Mouse (Mus musculus) kidney, postnatal 0 days (tissue): ENCODE measurements around the gene D430041D05Rik. TPM values are rescaled to one million over a fixed set of nuclear protein-coding genes. Genes with fewer than 3 reads are reported as not detected.

ENCODE experiments used
- ATAC-seq: fragments of 200-750 bp; cut with Nextera tagmentation; replicated peaks from 2 replicates; pipeline ENCODE4 v1.8.0; 2017; ENCODE audit warnings: low read depth, moderate number of reproducible peaks, moderate TSS enrichment, moderate library complexity; ENCODE audit not compliant: low FRiP score
- DNase-seq: peaks from one replicate; pipeline ENCODE4 v3.0.0-alpha.2; 2016; ENCODE audit warnings: low spot score
- H3K27ac ChIP-seq: fragments of 300-500 bp; sonication (generic); 2 replicates; pipeline ENCODE4 v1.5.1; 2014; ENCODE audit warnings: mild to moderate bottlenecking
- H3K27me3 ChIP-seq: fragments of 300-500 bp; sonication (generic); 2 replicates; pipeline ENCODE4 v1.6.1; 2014; ENCODE audit warnings: low read length, mixed read lengths; ENCODE audit not compliant: insufficient read depth
- H3K36me3 ChIP-seq: fragments of 300-500 bp; sonication (generic); 2 replicates; pipeline ENCODE4 v1.6.1; 2014; ENCODE audit warnings: low read length, mixed read lengths; ENCODE audit not compliant: insufficient read depth
- H3K4me1 ChIP-seq: fragments of 300-500 bp; sonication (generic); replicated peaks from 2 replicates; pipeline ENCODE4 v1.6.1; 2014; ENCODE audit warnings: antibody characterized with exemption, low read length, mixed read lengths; ENCODE audit not compliant: insufficient read depth
- H3K4me2 ChIP-seq: fragments of 300-500 bp; sonication (generic); 2 replicates; pipeline ENCODE4 v1.6.1; 2014; ENCODE audit warnings: mild to moderate bottlenecking, low read length, moderate library complexity, mixed read lengths
- H3K4me3 ChIP-seq: fragments of 300-500 bp; sonication (generic); replicated peaks from 2 replicates; pipeline ENCODE4 v1.5.1; 2014; ENCODE audit warnings: low read depth, low read length
- H3K9ac ChIP-seq: fragments of 300-500 bp; sonication (generic); 2 replicates; pipeline ENCODE4 v1.6.1; 2014; ENCODE audit warnings: low read depth, low read length
- H3K9me3 ChIP-seq: fragments of 300-500 bp; sonication (generic); replicated peaks from 2 replicates; pipeline ENCODE4 v1.6.1; 2016; ENCODE audit warnings: low read length, inconsistent platforms, mixed read lengths
- CTCF ChIP-seq: IDR thresholded peaks from 2 replicates; pipeline ENCODE4 v1.5.1; 2016; ENCODE audit warnings: antibody characterized with exemption, low read depth, mild to moderate bottlenecking, moderate library complexity
- WGBS: fragments of 180-500 bp; shearing (Covaris S2); extraction: QIAGEN DNeasy Blood & Tissue Kit; methylation state at CpG from one replicate; pipeline ENCODE4 v1.1.7; 2014; 5-methylcytosine and 5-hydroxymethylcytosine counted together
- polyA plus RNA-seq: library from polyadenylated mRNA; unstranded; fragments of >200 nt; fragmentation: Nextera tagmentation; extraction: Ambion mirVana; gene quantifications from 2 replicates; pipeline ENCODE4 v1.2.1, GENCODE M21; 2015

D430041D05Rik gene
- polyA plus RNA-seq, 1 experiment from 2014 or later = 0.22 TPM

GRCm38 (mm10) chr2:104323351-104323750, 87.5 kb downstream of the D430041D05Rik start:
- Histone ChIP-seq H3K4me1 (0 out of 2 replicates have a peak, but pooled peaks cover under 1% of the 10 kb centered on the region), H3K9me3 (no peaks in the 10 kb centered on the region), H3K27ac (no peak overlapping the region), H3K4me3 (no peak overlapping the region), H3K36me3 (no peaks in the 10 kb centered on the region), H3K4me2 (no peak overlapping the region), H3K9ac (no peak overlapping the region), H3K27me3 (no peaks in the 10 kb centered on the region)
- WGBS = 82% methylated on average over 5 of the region's 5 CpGs
- no peak for TF ChIP-seq CTCF
- no peak for DNase-seq
- ATAC-seq = no peak

- H3K36me3 ChIP-seq = no peaks in the 10 kb centered on the region
- H3K27me3 ChIP-seq = no peaks in the 10 kb centered on the region
- ATAC-seq = peak; percentile 65; the same call in 1 of the 2 replicates
- H3K27ac ChIP-seq = no peak overlapping the region
- H3K4me2 ChIP-seq = no peak overlapping the region
- TF ChIP-seq CTCF = no peak
- DNase-seq = peak; percentile 33
- 0 out of 2 replicates have a peak, but pooled peaks cover 2% of the 10 kb centered on the region for H3K4me1 ChIP-seq
- WGBS = 44% methylated on average over 13 of the region's 13 CpGs
- H3K9me3 ChIP-seq = no peaks in the 10 kb centered on the region
- H3K9ac ChIP-seq = no peak overlapping the region
- no peak overlapping the region for H3K4me3 ChIP-seq
Measured at GRCm38 (mm10) chr2:104320061-104320624, 90.7 kb downstream of the D430041D05Rik start.

- 92% methylated on average over 10 of the region's 10 CpGs for WGBS
- no peak for TF ChIP-seq CTCF
Measured at GRCm38 (mm10) chr2:104319443-104319842, 91.4 kb downstream of the D430041D05Rik start.

GRCm38 (mm10) chr2:104318881-104319280, 91.9 kb downstream of the D430041D05Rik start:
- Histone ChIP-seq H3K27me3 (no peaks in the 10 kb centered on the region), H3K9ac (no peak overlapping the region), H3K27ac (no peak overlapping the region), H3K9me3 (no peaks in the 10 kb centered on the region), H3K4me3 (no peak overlapping the region), H3K4me2 (no peak overlapping the region), H3K36me3 (no peaks in the 10 kb centered on the region), H3K4me1 (0 out of 2 replicates have a peak, but pooled peaks cover 2% of the 10 kb centered on the region)
- DNase-seq (peak; percentile 24), ATAC-seq (no peak)
- 25% methylated on average over 8 of the region's 8 CpGs for WGBS
- TF ChIP-seq CTCF = no peak

More at GRCm38 (mm10) chr2:104319443-104319842, 91.4 kb downstream of the D430041D05Rik start:
- no peaks in the 10 kb centered on the region for H3K36me3 ChIP-seq
- H3K4me1 ChIP-seq = 0 out of 2 replicates have a peak, but pooled peaks cover 2% of the 10 kb centered on the region
- H3K4me3 ChIP-seq = no peak overlapping the region
- no peaks in the 10 kb centered on the region for H3K27me3 ChIP-seq
- no peak overlapping the region for H3K27ac ChIP-seq
- no peak overlapping the region for H3K4me2 ChIP-seq
- DNase-seq = no peak
- ATAC-seq = no peak
- no peak overlapping the region for H3K9ac ChIP-seq
- H3K9me3 ChIP-seq = no peaks in the 10 kb centered on the region

DNA sequence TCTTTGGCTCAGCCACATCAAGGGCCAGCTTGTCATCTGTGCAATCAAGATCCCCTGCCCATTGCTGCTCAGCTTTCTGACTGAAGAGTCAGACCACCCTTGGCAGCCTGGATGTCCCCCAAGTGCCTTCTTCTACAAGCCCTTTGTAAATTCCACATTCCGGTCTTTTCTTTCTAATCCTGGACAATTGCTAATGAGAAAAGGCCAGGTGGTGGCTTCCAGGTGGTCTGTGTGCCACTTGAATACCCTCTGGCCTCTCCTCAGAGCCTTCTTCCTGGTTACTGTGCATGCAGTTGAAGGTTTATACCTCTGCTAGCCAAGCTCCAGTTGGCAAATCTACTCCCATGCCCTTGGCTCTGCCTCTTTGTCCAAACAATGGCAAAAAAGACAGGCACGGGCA, 92.6 kb downstream of the D430041D05Rik start:
- Histone ChIP-seq H3K4me2 (no peak overlapping the region), H3K36me3 (no peaks in the 10 kb centered on the region), H3K27me3 (no peaks in the 10 kb centered on the region), H3K4me1 (0 out of 2 replicates have a peak, but pooled peaks cover 2% of the 10 kb centered on the region), H3K9ac (no peak overlapping the region), H3K27ac (no peak overlapping the region), H3K9me3 (no peaks in the 10 kb centered on the region), H3K4me3 (no peak overlapping the region)
- no peak for DNase-seq
- no peak for ATAC-seq
- 74% methylated on average over 2 of the region's 2 CpGs for WGBS
- no peak for TF ChIP-seq CTCF

- no peak overlapping the region for H3K27ac ChIP-seq
- DNase-seq = no peak
- H3K9me3 ChIP-seq = no peaks in the 10 kb centered on the region
- ATAC-seq = no peak
- no peaks in the 10 kb centered on the region for H3K36me3 ChIP-seq
- no peak overlapping the region for H3K4me3 ChIP-seq
- 0 out of 2 replicates have a peak, but pooled peaks cover 2% of the 10 kb centered on the region for H3K4me1 ChIP-seq
- no peak for TF ChIP-seq CTCF
- WGBS = 81% methylated on average over 6 of the region's 6 CpGs
- no peak overlapping the region for H3K4me2 ChIP-seq
- H3K27me3 ChIP-seq = no peaks in the 10 kb centered on the region
- no peak overlapping the region for H3K9ac ChIP-seq
Measured at GRCm38 (mm10) chr2:104317631-104318030, 93.2 kb downstream of the D430041D05Rik start.
